Mouse (Mus musculus) A20 (cell line): ENCODE measurements around the gene Gm20883.
"Not testable (repeated sequence)": the region's sequence is repeated elsewhere in the genome, so short reads cannot be mapped to it uniquely, and the experiment has no call there.

Experiments used
- DNase-seq: peaks from one replicate; pipeline ENCODE4 v3.0.0-alpha.2; 2011; ENCODE audit warnings: low read depth, low spot score

The Gm20883 gene

DNA sequence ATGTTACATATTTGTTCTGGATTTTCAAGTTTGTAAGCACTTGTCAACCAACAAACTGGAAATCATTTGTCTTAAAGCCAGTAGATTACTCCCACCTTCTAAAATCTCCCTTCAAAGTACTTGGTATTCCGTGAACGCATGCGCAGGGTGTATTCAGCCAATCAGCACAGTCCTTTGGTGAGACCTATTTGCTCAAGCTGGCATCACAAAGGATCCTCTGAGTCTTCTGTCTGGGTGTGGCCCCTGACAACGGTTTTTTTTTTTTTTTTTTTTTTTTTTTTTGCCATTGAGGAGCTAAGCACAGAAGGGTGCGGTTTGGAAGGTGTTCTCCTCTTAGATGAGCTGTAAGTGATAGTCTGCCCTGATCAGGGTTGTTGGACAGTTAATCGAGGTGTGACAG is at the start of gene Gm20883:
Gene Gm20883 (plus strand): TSS at position 301 of the 400 bp plus-strand sequence.
- not testable (repeated sequence) for DNase-seq
